Mouse (Mus musculus): ENCODE measurements at regions not wholly inside any gene's neighbourhood (a gene's known extent, or its start where the extent isn't known, plus 50 kb on each side); places are given as distances from the start of the nearest gene placed in this dataset.

DNA sequence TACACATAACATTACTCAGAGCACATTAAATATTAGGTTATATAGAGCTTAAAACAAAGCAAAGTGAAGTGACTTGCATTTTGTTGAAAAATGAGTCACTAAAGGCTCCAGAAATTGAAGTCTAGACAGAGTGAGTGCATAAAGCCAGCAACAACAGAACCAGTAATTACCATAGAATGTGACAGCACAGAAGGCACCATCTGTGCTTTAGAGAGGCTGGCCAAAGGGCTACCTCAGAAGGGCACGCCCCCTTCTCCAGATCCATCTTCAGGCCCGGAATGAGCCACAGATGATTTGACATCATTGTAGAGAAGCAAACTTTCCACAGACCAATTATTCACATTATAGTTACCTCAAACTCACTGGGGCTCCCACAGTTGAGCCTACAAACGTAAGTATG is 463.8 kb upstream of the Nbea start:
- ATAC-seq (no peak), DNase-seq (no peak)
- no peak overlapping the region for H3K9ac ChIP-seq (replicated peaks)
- WGBS (ENCODE audit: insufficient replicate concordance), result 74% methylated on average over 3 of the region's 3 CpGs
- TF ChIP-seq CTCF (IDR thresholded peaks at IDR 0.05; ENCODE audit: low read depth), result no peak
- no peak for TF ChIP-seq EP300 (IDR thresholded peaks at IDR 0.05; ENCODE audit: low read depth)
- no peaks in the 10 kb centered on the region for H3K27me3 ChIP-seq (ENCODE audit: insufficient read depth, low read length)
- no peak overlapping the region for H3K4me2 ChIP-seq (ENCODE audit: low read depth, low read length)
- H3K4me3 ChIP-seq (ENCODE audit: low read depth, low read length), result no peak overlapping the region
- H3K36me3 ChIP-seq (replicated peaks; ENCODE audit: insufficient read depth, low read length), result no peaks in the 10 kb centered on the region
- no peaks in the 10 kb centered on the region for H3K4me1 ChIP-seq (ENCODE audit: insufficient read depth)
- H3K27ac ChIP-seq (ENCODE audit: low read depth), result no peak overlapping the region
- no peaks in the 10 kb centered on the region for H3K9me3 ChIP-seq (ENCODE audit: low read length)
